Mouse (Mus musculus) kidney, postnatal 0 days (tissue): ENCODE measurements around the gene Zbtb38. TPM values are rescaled to one million over a fixed set of nuclear protein-coding genes. Genes with fewer than 3 reads are reported as not detected.
A peak's percentile ranks its signal among the peaks of the same experiment; 100 is the strongest.

Experiments
- ATAC-seq: fragments of 200-750 bp; cut with Nextera tagmentation; replicated peaks from 2 replicates; pipeline ENCODE4 v1.8.0; 2017; ENCODE audit warnings: low read depth, moderate number of reproducible peaks, moderate TSS enrichment, moderate library complexity; ENCODE audit not compliant: low FRiP score
- DNase-seq: peaks from one replicate; pipeline ENCODE4 v3.0.0-alpha.2; 2016; ENCODE audit warnings: low spot score
- H3K27ac ChIP-seq: fragments of 300-500 bp; sonication (generic); 2 replicates; pipeline ENCODE4 v1.5.1; 2014; ENCODE audit warnings: mild to moderate bottlenecking
- H3K27me3 ChIP-seq: fragments of 300-500 bp; sonication (generic); 2 replicates; pipeline ENCODE4 v1.6.1; 2014; ENCODE audit warnings: low read length, mixed read lengths; ENCODE audit not compliant: insufficient read depth
- H3K36me3 ChIP-seq: fragments of 300-500 bp; sonication (generic); 2 replicates; pipeline ENCODE4 v1.6.1; 2014; ENCODE audit warnings: low read length, mixed read lengths; ENCODE audit not compliant: insufficient read depth
- H3K4me1 ChIP-seq: fragments of 300-500 bp; sonication (generic); replicated peaks from 2 replicates; pipeline ENCODE4 v1.6.1; 2014; ENCODE audit warnings: antibody characterized with exemption, low read length, mixed read lengths; ENCODE audit not compliant: insufficient read depth
- H3K4me2 ChIP-seq: fragments of 300-500 bp; sonication (generic); 2 replicates; pipeline ENCODE4 v1.6.1; 2014; ENCODE audit warnings: mild to moderate bottlenecking, low read length, moderate library complexity, mixed read lengths
- H3K4me3 ChIP-seq: fragments of 300-500 bp; sonication (generic); replicated peaks from 2 replicates; pipeline ENCODE4 v1.5.1; 2014; ENCODE audit warnings: low read depth, low read length
- H3K9ac ChIP-seq: fragments of 300-500 bp; sonication (generic); 2 replicates; pipeline ENCODE4 v1.6.1; 2014; ENCODE audit warnings: low read depth, low read length
- H3K9me3 ChIP-seq: fragments of 300-500 bp; sonication (generic); replicated peaks from 2 replicates; pipeline ENCODE4 v1.6.1; 2016; ENCODE audit warnings: low read length, inconsistent platforms, mixed read lengths
- CTCF ChIP-seq: IDR thresholded peaks from 2 replicates; pipeline ENCODE4 v1.5.1; 2016; ENCODE audit warnings: antibody characterized with exemption, low read depth, mild to moderate bottlenecking, moderate library complexity
- WGBS: fragments of 180-500 bp; shearing (Covaris S2); extraction: QIAGEN DNeasy Blood & Tissue Kit; methylation state at CpG from one replicate; pipeline ENCODE4 v1.1.7; 2014; 5-methylcytosine and 5-hydroxymethylcytosine counted together
- polyA plus RNA-seq: library from polyadenylated mRNA; unstranded; fragments of >200 nt; fragmentation: Nextera tagmentation; extraction: Ambion mirVana; gene quantifications from 2 replicates; pipeline ENCODE4 v1.2.1, GENCODE M21; 2015

Gene Zbtb38
- polyA plus RNA-seq, 1 experiment from 2014 or later: 28.3 TPM

- Histone ChIP-seq H3K27ac (no peak overlapping the region), H3K4me3 (no peak overlapping the region), H3K36me3 (no peaks in the 10 kb centered on the region), H3K9me3 (no peaks in the 10 kb centered on the region), H3K4me1 (0 out of 2 replicates have a peak, but pooled peaks cover 5% of the 10 kb centered on the region), H3K27me3 (no peaks in the 10 kb centered on the region), H3K4me2 (no peak overlapping the region), H3K9ac (no peak overlapping the region)
- ATAC-seq (no peak), DNase-seq (no peak)
- no peak for TF ChIP-seq CTCF
- WGBS: 92% methylated on average over 6 of the region's 6 CpGs
Observed at GRCm38 (mm10) chr9:96723650-96724049, 29.0 kb downstream of the Zbtb38 start.

- Histone ChIP-seq H3K9me3 (no peaks in the 10 kb centered on the region), H3K4me3 (no peak overlapping the region), H3K4me2 (0 out of 2 replicates have a peak overlapping the region, but pooled peaks have one; percentile 76), H3K27ac (0 out of 2 replicates have a peak overlapping the region, but pooled peaks have one; percentile 99), H3K4me1 (peaks cover 8% of the 10 kb centered on the region; the same call in 1 of the 2 replicates), H3K36me3 (no peaks in the 10 kb centered on the region), H3K9ac (no peak overlapping the region), H3K27me3 (no peaks in the 10 kb centered on the region)
- 78% methylated on average over 8 of the region's 8 CpGs for WGBS
- ATAC-seq: no peak
- no peak for DNase-seq
- TF ChIP-seq CTCF: no peak
Observed at GRCm38 (mm10) chr9:96721163-96721799, 31.4 kb downstream of the Zbtb38 start.

DNA sequence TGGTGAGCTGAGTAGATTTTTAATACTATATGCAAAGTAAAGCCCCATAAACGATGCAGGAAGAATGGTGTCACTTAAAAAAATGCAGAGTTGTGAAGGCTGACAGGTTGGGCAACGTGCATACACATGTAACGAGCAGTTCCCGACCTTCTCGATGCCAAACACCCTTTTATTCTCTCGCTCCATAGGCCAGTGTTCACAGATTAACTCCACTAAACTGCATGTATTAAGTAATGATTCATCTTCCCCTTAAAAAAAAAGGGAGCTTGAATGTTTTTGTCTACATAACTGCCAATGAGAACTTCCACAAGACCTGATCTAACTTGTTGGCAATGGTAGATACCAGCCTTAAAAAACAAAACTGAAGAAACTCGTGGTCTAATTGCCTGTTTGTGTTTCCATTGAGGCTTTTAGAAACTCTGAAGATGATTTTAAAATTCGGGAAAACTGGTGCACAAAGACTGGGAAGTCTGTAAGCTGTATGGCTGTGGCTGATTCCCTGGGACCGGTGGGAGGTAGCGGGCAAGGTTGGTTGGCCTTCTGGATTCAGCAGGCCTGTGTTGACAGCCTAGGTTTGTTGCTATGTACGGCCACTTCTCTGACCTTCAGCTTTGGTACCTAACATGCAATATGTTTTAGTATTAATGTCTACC is 32.0 kb downstream of the Zbtb38 start:
- H3K36me3 ChIP-seq: no peaks in the 10 kb centered on the region
- H3K27ac ChIP-seq: peak overlapping the region; percentile 99; the same call in 1 of the 2 replicates
- H3K9me3 ChIP-seq: no peaks in the 10 kb centered on the region
- H3K4me3 ChIP-seq: peak overlapping the region; percentile 83
- no peaks in the 10 kb centered on the region for H3K27me3 ChIP-seq
- WGBS: 59% methylated on average over 11 of the region's 11 CpGs
- ATAC-seq (no peak), DNase-seq (peak; percentile 34)
- TF ChIP-seq CTCF: no peak
- no peak overlapping the region for H3K9ac ChIP-seq
- H3K4me2 ChIP-seq: peak overlapping the region; percentile 76
- H3K4me1 ChIP-seq: peaks cover 11% of the 10 kb centered on the region; the same call in 1 of the 2 replicates

DNA sequence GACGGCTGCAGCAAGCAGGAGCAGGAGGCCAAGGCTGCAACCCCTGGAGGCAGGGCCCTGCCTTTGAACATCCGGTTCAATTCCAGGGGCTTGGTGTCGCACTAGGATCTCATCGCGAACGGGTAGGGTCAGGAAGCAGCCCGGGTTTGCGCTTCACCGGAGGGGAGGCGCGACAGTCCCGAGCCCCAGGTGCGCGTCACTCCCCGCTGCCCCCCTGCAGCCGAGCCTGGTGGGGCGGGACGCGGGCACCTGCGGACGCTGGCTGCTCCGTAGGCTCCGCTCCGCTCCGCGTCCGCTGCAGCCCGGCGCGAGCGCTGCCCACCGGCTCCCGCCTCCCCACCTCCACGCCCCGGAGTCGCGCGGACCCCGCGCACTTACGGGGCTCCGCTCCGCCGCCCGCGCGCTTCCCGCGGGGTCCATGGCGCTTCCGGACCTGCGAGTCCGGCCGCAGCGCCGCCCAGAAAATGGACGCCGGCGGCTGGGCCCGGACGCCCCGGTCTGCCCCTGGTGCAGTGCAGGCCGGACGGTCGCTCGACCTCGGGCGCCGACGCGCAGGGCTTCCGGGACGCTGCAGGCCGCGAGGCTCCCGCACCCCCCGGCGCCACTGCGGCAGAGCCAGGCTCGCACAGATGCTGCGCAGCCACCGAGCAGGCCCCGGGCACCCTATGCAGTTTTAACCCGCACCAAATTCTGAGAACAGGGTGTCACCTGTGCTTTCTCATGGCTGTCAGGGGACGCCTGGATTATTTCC is 33.0 kb downstream of the Zbtb38 start:
- no peak; the same call in 1 of the 2 replicates for TF ChIP-seq CTCF

GRCm38 (mm10) chr9:96718888-96719287 is 33.7 kb downstream of the Zbtb38 start:
- no peak for DNase-seq

More for the DNA sequence above, 33.0 kb downstream of the Zbtb38 start:
- under 1% methylated on average over 63 of the region's 85 CpGs for WGBS
- H3K4me3 ChIP-seq: peak overlapping the region; percentile 83
- ATAC-seq (peak; percentile 86), DNase-seq (peak; percentile 83)
- peak overlapping the region; percentile 76 for H3K4me2 ChIP-seq
- H3K36me3 ChIP-seq: no peaks in the 10 kb centered on the region
- peaks cover 11% of the 10 kb centered on the region; the same call in 1 of the 2 replicates for H3K4me1 ChIP-seq
- H3K27ac ChIP-seq: peak overlapping the region; percentile 99
- peak overlapping the region; percentile 99 for H3K9ac ChIP-seq
- H3K27me3 ChIP-seq: no peaks in the 10 kb centered on the region
- no peaks in the 10 kb centered on the region for H3K9me3 ChIP-seq

GRCm38 (mm10) chr9:96718402-96718798 is 34.2 kb downstream of the Zbtb38 start:
- peaks cover 11% of the 10 kb centered on the region; the same call in 1 of the 2 replicates for H3K4me1 ChIP-seq
- no peak overlapping the region for H3K27ac ChIP-seq
- DNase-seq: no peak
- whole genome bisulfite sequencing: 92% methylated on average over 8 of the region's 8 CpGs
- peak overlapping the region; percentile 76 for H3K4me2 ChIP-seq
- ATAC-seq: no peak
- no peaks in the 10 kb centered on the region for H3K36me3 ChIP-seq
- H3K9ac ChIP-seq: no peak overlapping the region
- H3K9me3 ChIP-seq: no peaks in the 10 kb centered on the region
- H3K27me3 ChIP-seq: no peaks in the 10 kb centered on the region
- 0 out of 2 replicates have a peak overlapping the region, but pooled peaks have one; percentile 7 for H3K4me3 ChIP-seq
- TF ChIP-seq CTCF: no peak

More at GRCm38 (mm10) chr9:96718888-96719287, 33.7 kb downstream of the Zbtb38 start:
- H3K27me3 ChIP-seq: no peaks in the 10 kb centered on the region
- TF ChIP-seq CTCF: no peak
- ATAC-seq: no peak
- no peaks in the 10 kb centered on the region for H3K36me3 ChIP-seq
- H3K9me3 ChIP-seq: no peaks in the 10 kb centered on the region
- H3K4me3 ChIP-seq: peak overlapping the region; percentile 83
- H3K9ac ChIP-seq: peak overlapping the region; percentile 99
- peak overlapping the region; percentile 99 for H3K27ac ChIP-seq
- peaks cover 11% of the 10 kb centered on the region; the same call in 1 of the 2 replicates for H3K4me1 ChIP-seq
- 41% methylated on average over 10 of the region's 10 CpGs for WGBS
- H3K4me2 ChIP-seq: peak overlapping the region; percentile 76
